Mouse (Mus musculus) layer of hippocampus, adult 11-12 months (tissue): ENCODE measurements around the gene Zdhhc3.

ENCODE experiments used
- DNase-seq: peaks from one replicate; pipeline ENCODE4 v3.0.0; 2022; ENCODE audit warnings: low spot score

Gene Zdhhc3

DNA sequence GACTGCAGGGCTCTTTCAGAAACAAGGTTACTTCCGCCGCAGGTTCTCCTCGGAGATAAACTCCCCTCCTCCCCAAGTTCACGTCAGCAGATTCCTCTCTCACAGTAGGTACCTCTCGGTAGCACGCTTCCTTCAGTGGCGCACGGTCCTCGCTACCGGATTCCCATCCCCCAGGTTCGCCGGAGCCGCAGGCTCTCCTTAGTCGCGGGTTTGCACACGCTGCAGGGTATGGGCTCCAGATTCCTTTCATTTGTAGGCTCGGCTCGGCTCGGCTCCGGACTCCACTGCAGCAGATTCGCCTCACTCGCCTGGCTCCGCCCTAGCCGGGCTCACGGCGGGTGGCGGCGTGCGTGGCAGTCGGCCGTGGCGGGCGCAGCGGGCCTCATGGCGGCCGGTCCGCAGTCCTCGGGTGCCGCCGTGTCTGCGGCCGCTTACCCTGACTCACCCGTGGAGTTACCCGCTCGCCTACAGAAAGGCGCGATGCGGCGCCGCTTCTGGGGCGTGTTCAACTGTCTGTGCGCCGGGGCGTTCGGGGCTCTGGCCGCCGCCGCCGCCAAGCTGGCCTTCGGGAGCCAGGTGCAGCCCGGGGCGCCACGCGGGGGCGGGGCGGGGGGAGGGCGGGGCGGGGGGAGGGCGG is 91.9 kb downstream of the Zdhhc3 start, which contains the start of gene Tmem42:
TSS of gene Tmem42 (plus strand) at position 332 of the 637 bp plus-strand sequence.
- DNase-seq = peak; percentile 85
